Mouse (Mus musculus): ENCODE results near the gene Arl15.
"Not testable (repeated sequence)": the region's sequence is repeated elsewhere in the genome, so short reads cannot be mapped to it uniquely, and the experiment has no call there.

Arl15 gene

GRCm38 (mm10) chr13:113794039-113794704 lies at the start of gene Arl15:
TSS of gene Arl15 (plus strand) at chr13:113794505.
- peak; percentile 98 to 99 for DNase-seq

GRCm38 (mm10) chr13:113745301-113745700 lies 49.0 kb upstream of the Arl15 start:
- no peak for DNase-seq

GRCm38 (mm10) chr13:113750766-113751165 lies 43.5 kb upstream of the Arl15 start:
- no peak for DNase-seq

GRCm38 (mm10) chr13:113754731-113755689 lies 39.3 kb upstream of the Arl15 start:
- no peak for DNase-seq

GRCm38 (mm10) chr13:113755779-113756178 lies 38.5 kb upstream of the Arl15 start:
- DNase-seq: no peak

- no peak for DNase-seq
Observed at GRCm38 (mm10) chr13:113761717-113762116, 32.6 kb upstream of the Arl15 start.

- no peak for DNase-seq
Observed at GRCm38 (mm10) chr13:113762766-113763516, 31.4 kb upstream of the Arl15 start.

- DNase-seq: no peak
Observed at GRCm38 (mm10) chr13:113765411-113765810, 28.9 kb upstream of the Arl15 start.

- no peak for DNase-seq
Observed at GRCm38 (mm10) chr13:113769829-113770228, 24.5 kb upstream of the Arl15 start.

- no peak for DNase-seq
Observed at GRCm38 (mm10) chr13:113770340-113770739, 24.0 kb upstream of the Arl15 start.

- no peak for DNase-seq
Observed at GRCm38 (mm10) chr13:113771340-113771739, 23.0 kb upstream of the Arl15 start.

GRCm38 (mm10) chr13:113774799-113775198 lies 19.5 kb upstream of the Arl15 start:
- no peak for DNase-seq

- no peak for DNase-seq
Observed at GRCm38 (mm10) chr13:113775244-113776140, 18.8 kb upstream of the Arl15 start.

- no peak for DNase-seq
Observed at GRCm38 (mm10) chr13:113785803-113786202, 8.5 kb upstream of the Arl15 start.

GRCm38 (mm10) chr13:113787136-113787535 lies 7.2 kb upstream of the Arl15 start:
- DNase-seq: no peak

GRCm38 (mm10) chr13:113790016-113790415 lies 4.3 kb upstream of the Arl15 start:
- DNase-seq: not testable (repeated sequence)

GRCm38 (mm10) chr13:113793637-113794036 lies 668 bp upstream of the Arl15 start:
- DNase-seq: no peak

GRCm38 (mm10) chr13:113794705-113795655 lies 675 bp downstream of the Arl15 start:
- peak; percentile 52 to 62 for DNase-seq

GRCm38 (mm10) chr13:113797378-113797777 lies 3.1 kb downstream of the Arl15 start:
- DNase-seq: no peak

- no peak for DNase-seq
Observed at GRCm38 (mm10) chr13:113799361-113799760, 5.1 kb downstream of the Arl15 start.

GRCm38 (mm10) chr13:113800246-113800645 lies 5.9 kb downstream of the Arl15 start:
- no peak for DNase-seq
